Mouse (Mus musculus): ENCODE results near the gene Arhgap45.

Gene Arhgap45

DNA sequence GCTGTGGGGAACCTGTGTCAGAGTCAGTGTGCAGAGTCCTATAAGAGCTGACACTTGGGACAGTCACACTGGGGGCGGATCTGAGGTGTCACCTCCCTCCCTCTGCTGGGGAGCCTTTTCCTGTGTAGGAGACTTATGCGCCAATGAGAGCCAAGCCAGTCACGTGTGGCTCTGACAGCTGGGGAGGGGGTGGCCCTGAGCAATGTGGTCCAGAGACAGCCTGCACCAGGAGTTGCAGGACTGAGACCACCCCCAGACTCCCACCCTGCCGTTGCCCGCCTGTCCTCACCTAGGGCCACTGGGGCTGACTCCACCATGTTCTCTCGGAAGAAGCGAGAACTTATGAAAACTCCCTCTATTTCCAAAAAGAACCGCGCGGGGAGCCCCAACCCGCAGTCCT is at the start of gene Arhgap45:
TSS of gene Arhgap45 (plus strand) at position 143 of the 400 bp plus-strand sequence.
- DNase-seq, result peak; percentile 81 to 82

DNA sequence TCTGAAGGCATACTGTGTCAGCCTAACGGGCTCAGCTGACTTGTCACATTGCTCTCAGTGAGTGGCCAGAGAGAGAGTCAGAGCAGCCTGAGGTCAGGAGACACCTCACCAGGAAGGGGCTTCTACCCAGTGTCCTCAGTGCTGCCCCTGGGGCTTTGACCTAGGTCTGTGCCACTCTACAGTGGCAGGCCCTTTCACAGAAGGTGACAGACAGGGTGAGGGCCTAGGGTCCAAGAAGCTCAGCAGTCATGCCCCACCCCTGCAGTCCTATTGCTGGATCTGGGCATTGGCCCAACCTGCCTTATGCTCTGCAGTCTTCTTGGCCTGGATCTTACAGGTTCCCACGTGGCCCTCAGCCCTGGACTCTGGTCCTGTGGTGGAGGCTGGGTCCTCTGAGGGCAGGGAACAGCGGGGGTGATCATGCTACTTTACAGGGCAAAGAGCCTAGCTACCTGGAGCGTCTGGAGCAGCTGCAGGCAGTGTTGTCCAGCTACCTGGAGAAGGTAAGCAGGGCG is 49.5 kb upstream of the Arhgap45 start:
- DNase-seq, result no peak

DNA sequence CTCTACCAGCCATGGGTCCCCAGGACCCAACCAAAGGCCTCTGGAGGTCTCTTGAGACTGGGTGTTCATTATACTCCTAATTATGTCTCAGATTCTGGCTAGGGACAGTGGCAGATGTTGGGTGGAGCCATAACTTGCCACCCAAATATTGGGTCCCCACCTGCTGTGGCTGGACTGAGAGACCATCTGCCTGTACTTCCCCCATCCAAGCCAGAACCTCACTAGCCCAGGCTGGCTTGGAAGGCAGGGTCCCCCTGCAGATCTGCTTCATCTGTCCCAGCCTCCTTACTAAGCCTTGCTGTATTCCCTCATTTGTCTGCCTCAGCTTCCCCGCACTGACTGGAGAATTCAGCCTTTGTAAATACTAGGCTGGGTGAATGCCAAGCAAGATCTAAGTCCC is 48.3 kb upstream of the Arhgap45 start:
- no peak for DNase-seq

DNA sequence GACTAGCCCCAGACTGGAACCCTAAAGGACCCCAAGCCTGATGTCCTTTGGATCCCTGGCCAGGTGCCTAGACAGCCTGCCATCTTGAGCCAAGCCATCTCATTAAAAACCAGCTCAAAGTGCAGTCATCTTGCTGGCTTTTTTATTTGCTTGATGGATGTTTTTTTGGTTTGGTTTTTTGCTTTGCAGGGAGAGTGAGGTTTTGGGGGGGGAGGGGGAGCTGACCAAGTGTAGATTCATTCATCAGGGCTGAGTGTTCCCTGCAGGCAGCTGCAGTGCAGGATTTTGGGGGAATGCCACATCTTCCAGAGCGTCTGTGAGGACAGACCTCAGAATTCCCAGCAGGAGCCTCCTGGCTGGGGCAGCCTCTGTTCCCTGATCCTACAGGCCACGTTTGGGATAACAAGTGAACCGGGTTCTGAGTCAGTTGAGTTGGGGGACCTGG is 47.3 kb upstream of the Arhgap45 start:
- DNase-seq, result no peak

DNA sequence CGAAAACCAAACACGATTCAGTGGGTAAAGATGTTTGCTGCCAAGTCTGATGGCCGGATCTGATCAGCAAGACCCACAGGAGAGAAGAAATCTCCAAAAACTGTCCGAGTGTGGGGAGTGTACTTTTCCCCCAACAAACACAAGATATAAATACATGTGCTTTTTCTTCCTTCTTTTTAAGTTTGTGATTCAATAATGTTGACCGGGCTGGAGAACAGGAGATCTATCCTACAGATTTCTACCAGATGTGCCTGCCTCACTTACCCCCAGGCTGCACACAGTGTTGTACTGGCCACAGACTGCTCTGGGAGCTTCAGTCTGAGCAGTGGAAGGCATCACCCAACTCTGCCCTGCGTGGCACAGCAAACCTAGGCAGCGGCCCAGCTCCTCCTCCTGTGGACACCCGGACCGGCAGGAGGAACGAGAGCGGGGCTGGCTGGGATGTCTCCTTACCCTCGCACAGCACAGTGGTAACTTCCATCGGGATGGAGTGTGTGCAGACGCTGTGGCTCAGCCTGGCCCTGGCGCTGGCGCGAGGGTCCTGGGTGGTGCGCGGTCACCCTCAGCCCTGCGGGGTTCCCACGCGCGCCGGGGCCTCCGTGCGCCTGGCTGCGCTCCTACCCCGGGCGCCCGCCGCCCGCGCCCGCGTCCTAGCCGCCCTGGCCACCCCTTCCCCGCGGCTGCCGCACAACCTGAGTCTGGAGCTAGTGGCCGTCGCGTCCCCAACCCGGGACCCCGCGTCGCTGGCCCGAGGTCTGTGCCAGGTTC is 45.9 kb upstream of the Arhgap45 start, which contains the start of gene Grin3b:
TSS of gene Grin3b (plus strand) at position 301 of the 768 bp plus-strand sequence.
- no peak for DNase-seq

DNA sequence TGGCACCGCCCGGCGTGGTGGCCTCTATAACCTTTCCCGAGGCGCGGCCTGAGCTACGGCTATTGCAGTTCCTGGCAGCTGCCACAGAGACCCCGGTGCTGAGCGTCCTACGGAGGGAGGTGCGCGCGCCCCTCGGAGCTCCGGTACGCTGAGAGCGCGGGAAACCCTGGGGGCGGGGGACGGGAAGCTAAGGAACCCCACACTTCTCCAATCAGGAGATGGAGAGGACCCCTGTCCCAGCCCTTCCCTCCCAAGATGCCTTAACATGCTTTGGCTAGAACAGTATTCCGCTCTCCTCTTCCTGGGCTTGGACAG is 45.3 kb upstream of the Arhgap45 start:
- DNase-seq, result no peak

DNA sequence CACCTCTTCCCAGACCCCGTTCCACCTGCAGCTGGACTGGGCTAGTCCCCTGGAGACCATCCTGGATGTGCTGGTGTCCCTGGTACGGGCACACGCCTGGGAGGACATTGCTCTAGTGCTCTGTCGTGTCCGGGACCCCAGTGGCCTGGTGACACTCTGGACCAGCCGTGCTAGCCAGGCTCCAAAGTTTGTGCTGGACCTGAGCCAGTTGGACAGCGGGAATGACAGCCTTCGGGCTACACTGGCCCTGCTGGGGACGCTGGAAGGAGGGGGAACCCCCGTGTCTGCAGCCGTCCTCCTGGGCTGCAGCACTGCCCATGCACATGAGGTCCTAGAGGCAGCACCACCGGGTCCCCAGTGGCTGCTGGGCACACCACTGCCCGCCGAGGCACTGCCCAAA is 43.6 kb upstream of the Arhgap45 start:
- DNase-seq, result no peak

DNA sequence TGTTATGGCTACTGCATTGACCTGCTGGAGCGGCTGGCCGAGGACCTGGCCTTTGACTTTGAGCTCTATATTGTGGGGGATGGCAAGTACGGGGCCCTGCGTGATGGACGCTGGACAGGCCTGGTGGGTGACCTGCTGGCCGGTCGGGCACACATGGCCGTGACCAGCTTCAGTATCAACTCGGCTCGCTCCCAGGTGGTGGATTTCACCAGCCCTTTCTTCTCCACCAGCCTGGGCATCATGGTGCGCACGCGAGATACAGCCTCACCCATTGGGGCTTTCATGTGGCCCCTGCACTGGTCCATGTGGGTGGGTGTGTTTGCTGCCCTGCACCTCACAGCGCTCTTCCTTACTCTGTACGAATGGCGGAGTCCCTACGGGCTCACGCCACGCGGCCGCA is 42.4 kb upstream of the Arhgap45 start:
- no peak for DNase-seq

DNA sequence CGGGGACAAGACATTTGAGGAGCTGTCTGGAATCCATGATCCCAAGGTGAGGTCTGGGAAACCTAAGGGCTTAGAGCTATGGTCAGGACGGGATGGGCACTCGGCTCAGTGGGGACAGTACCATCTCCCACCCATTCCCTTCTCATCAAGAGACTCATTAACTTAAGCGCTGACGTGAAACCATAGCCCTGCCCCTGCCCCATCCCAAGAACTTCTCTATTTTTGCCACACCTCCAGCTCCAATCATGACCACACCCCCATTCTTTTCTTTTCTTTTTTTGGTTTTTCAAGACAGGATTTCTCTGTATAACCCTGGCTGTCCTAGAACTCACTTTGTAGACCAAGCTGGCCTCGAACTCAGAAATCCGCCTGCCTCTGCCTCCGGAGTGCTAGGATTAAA is 41.8 kb upstream of the Arhgap45 start:
- DNase-seq, result no peak

DNA sequence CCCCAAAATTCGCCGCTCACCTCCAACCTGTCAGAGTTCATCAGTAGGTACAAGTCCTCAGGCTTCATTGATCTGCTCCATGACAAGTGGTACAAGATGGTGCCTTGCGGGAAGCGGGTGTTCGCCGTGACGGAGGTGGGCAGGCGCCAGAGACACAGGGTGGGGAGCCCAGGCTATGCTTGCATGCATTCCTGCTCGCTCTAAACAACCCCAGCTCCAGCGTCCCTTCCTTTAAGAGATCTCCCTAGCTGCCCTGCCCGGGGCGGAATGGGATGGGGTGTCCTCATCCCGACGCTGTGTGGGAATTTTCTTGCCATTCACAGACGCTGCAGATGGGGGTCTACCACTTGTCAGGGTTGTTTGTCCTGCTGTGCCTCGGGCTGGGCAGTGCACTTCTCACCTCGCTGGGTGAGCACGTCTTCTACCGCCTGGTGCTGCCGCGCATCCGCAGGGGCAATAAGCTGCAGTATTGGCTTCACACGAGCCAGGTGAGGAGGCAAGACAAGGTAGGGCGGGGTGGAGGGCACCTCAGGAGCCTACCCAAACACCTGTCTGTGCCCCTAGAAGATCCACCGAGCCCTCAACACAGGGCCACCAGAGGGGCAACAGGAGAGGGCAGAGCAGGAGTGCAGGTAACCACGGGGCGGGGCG is 40.3 kb upstream of the Arhgap45 start:
- no peak for DNase-seq

DNA sequence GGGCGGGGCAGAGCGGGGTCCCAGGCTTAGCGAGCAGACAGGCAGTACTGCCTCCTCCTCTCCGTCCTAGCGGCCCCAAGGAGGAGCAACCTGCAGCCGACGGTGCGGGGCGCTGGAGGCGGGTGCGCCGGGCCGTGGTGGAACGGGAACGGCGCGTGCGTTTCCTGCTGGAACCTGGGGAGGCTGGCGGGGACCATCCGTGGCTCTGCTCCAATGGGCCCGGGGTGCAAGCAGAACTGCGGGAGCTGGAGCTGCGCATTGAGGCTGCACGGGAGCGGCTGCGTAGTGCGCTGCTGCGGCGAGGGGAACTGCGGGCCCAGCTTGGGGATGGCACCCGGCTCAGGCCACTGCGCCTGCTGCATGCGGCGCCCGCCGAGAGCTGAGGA is 39.7 kb upstream of the Arhgap45 start:
- DNase-seq, result no peak

DNA sequence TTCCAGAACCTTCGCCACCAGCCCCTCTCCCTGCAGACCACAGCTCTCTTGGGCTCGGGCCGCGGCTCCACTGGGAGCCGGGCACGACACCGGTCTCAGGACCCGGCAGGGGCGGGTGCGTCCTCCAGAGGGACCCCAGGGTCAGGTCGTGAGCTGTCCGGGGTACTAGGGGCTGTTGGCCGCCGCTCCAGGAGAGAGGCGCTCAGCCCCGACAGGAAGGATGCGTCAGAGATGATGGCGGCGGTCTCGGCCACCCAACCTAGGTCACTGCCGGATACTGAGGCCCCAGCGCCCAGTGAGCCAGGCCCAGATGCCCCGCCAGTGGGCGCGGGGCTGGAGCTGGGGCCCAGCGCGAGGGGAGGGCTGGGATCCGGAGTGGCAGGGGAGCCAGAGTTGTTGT is 39.1 kb upstream of the Arhgap45 start:
- DNase-seq, result no peak

DNA sequence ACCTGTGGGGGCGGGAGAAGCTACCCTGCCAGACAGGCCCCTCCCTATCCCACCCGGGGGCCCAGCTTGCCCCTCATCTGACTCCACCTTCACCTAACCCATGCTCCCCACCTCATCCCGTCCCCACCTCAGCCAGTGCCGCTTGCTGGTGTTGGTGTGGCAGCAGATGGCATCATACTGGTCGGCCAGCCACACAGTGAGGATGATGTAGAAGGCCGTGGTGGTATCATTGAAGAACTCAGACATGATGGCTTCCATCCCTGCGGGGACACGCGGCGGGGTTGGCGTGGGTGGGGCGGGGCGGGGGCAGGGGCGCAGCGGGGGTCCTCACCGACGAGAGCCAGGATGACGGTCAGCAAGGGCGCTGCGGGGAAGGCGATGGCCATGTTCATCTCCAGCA is 38.4 kb upstream of the Arhgap45 start:
- DNase-seq, result no peak

DNA sequence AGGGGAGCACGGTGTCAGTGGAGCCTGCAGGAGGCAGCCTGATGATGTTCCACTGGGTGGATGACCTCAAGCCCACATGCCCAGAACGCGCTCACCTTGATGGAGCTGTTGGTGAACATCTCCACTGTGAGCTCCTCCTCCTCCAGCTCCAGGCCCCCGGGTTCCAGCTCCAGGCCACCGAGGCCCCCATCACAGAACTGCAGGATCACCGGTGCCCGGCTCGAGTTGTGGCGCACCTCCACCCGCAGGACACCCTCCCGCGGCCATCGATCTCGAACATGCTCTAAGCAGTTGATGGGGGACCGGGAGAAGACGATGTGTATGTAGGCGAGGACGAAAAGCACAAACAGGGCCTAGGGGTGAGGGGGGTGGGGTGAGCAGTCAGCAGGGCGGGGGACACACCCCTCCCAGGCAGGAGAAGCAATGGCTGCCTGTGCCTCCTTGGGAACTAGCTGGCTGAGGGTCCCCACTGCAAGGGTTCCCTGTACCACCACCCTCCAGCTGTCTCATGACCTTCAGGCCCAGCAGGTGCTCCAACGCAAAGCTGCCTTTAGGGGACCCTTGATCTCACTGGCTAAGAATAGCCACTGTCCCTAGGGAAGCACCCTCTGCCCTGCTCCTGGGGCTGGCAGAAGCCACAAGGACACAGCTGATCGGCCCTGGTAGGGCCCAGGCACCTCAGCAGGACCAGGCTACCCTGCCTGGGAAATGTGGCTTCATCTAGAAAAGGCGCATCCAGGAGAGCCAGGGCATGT is 36.9 kb upstream of the Arhgap45 start:
- DNase-seq, result no peak

DNA sequence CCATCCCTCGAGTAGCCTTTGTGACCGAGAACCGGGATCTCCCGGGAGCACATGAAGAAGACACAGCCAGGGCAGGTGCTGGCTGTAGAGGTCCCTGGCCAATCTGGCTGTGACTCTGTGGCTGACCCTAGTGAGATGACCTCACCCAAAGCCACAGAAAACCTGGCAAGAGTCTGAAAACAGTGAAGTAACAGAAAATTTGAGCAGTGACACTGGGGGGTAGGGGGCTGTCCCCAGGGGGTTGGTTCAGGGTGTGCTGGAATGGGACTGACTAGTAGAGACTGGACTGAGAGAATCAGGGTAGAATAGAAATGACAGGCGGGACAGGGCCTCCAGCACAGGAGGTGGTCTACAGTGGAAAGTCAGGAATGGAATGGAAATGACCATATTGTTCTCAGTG is 33.2 kb upstream of the Arhgap45 start:
- DNase-seq, result no peak

DNA sequence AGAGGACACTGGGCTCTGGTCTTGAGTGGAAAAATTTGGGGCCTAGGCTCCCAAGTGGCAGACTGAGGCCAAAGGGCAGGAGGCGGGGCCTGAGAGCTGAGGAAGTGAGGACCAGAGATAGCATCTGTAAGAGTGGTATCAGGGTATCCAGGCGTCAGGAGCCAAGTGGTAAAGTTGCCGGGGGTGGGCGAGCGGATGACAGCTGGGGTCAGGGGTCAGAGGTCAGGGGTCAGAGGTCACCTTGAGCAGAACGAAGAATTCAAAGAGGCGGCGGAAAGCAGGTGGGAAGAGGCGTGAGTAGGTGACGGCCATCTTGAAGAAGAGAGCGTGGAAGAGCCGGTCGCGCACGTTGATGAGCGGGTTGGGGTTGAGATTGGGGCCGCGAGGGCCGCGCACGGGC is 32.8 kb upstream of the Arhgap45 start:
- DNase-seq, result peak; percentile 67 to 72

DNA sequence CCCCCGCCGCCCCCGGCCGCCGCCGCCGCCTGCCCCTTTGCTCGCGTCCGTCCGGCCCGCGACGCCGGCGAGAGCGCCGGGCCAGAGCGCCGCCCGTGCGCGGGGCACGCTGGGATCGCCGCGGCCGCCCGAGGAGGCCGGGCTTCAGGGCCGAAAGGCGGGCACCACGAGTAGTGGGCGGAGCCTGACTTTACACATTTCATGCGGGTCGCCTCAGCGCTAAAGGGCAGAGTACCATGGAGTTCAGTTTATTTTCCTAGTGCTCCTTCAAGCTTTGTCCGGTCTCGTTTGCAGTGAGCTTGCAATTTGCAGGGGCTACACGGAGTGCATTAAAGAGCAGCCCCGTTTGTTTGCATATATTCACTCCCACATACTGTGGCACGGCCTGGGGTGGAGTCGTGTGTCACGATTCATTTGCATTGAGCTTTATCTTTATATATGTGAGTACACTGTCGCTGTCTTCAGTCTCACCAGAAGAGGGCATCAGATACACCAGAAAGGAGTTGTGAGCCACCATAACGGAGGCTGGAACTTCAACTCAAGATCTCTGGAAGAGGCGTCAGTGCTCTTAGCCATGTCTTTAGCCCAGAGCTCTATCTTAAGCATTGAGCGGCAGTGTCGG is 32.1 kb upstream of the Arhgap45 start, which contains the start of gene Tmem259:
TSS of gene Tmem259 (minus strand) at position 136 of the 622 bp plus-strand sequence.
- DNase-seq, result peak; percentile 87 to 88

DNA sequence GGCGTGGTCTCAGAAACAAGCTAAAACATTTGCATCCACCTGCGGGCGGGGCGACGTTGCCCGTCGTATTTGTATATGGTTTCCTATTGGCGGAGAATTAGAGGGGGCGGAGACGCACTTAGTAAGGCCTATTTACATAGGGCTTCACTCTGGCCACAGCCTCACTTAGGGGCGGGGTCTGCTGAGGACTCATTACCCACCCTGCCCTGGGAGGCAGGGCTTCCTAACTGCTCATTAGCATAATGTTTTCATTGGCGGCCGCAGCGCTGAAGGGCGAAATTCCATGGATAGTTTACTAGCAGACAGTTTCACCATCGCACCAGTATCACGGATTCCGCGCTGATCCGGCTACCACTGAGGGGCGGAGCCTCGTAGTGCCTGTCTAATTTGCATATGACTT is 31.6 kb upstream of the Arhgap45 start:
- DNase-seq, result peak; percentile 98 to 99

DNA sequence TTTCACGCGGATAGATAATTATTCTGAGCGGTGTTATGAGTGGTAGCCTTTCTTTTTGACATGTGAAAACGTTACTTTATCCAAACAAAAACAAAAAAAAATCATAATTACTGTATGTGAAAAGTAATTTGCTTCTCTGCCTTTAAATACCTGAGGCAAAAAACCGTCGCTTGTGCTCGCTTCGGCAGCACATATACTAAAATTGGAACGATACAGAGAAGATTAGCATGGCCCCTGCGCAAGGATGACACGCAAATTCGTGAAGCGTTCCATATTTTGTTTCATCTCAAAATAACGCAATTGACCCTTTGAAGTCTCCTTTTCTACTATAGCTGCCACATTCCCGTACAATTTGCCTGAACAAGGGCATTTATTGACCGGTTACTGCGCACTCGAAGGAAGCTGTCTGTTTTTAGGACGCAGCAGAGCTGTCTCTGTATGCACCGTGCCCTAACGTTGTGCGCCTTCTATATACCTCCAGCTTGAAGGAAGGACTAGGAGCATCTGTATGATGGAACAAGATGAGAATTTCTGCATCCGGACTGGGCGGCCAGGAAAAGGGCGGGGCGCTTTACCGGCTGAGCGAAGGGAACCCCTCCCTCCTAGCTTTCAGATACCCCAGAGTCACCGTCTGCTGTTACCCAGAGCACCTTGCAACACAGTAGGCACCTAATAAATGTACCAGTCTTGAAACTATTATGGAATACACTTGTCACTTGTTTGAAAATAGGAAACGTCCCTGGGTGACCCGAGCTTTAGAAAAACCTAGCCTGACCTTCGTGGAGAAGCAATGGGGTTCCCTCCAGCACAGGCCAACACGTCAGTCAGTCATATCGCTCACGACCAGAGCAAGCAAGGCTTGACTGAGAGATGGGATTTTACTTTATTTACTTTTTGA is 30.9 kb upstream of the Arhgap45 start:
- peak; percentile 79 to 83 for DNase-seq

DNA sequence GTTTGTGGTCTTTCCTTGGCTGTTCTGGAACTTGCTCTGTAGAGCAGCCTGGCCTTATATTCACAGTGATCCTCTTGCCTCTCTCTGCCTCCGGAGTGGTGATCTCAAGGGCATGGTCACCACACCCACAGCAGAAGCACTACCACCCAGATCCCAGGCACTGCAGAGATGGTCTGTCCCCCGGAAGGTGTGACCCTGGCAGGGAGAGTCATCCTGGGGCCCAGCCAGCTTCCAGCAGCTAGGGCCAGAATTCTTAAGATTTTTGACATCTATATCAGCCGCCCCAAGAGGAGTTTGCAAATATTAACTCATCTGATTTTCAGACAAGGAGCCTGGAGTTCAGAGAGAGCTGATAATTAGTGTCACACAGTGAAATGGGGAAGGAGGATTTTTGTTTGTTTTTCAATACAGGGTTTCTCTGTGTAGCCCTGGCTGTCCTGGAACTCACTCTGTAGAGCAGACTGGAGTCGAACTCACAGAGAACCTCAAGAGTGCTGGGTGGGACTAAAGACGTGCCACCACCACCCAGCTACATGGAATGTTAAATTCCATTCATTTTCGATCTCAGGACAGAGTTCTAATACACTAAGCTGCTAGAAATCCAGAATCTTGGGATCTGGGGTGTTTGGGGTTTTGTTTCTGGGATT is 30.1 kb upstream of the Arhgap45 start:
- peak; percentile 81 to 85 for DNase-seq

DNA sequence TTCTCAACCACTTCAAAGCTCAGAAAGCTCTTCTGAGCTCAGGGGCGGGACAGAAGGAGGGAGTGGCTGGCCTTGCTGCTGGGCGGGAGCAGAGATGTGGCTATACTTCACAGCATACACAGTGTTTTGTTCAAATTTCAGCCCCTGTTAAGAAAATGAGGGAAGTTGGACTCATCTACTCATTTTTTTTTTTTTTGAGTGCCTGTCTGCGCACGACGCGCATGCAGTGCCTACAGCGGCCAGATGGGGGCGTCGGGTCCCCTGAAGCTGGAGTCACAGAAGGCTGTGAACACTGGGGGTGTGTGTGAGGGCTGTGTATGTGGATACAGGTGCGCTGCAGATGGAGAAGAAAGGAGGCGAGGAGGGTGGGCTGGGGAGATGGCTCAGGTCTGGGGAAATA is 29.5 kb upstream of the Arhgap45 start:
- peak; percentile 90 to 93 for DNase-seq

Data from lung, adult 18-20 months (tissue).